Mouse (Mus musculus): ENCODE measurements around the gene Enox1. TPM values are rescaled to one million over a fixed set of nuclear protein-coding genes. Genes with fewer than 3 reads are reported as not detected.

Gene Enox1
- total and polyA plus RNA-seq, 3 experiments, result not detected

DNA sequence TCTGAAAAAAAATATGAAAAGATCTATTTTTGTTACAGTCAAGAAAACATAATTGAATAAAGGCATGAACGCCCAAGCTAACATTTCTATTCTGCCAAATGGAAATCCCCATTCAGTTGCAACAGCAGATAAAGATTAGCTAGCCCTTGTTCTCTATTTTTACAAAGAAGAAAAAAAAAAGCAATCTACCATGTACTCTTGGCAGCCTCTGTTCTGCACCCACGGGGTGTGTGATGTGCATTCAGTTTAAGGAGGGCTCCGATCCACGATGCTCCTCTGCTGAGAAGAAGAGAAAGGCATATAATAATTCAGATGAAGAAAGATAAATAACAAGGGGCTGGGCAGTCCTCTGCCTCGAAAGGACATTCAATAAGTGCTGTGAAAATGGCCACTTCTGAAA, 403.2 kb downstream of the Enox1 start:
- dilution Hi-C loops (cut with MboI; ENCODE audit: extremely low pct_ligation_motif_present, extremely low pct_unique_long_range_greater_than_20kb, low sequenced_read_pairs), result no loop called here
- H3K27me3 ChIP-seq (replicated peaks), result no peaks in the 10 kb centered on the region
- H3K9me3 ChIP-seq (replicated peaks; ENCODE audit: low read length), result peaks cover 67% of the 10 kb centered on the region
- no peaks in the 10 kb centered on the region for H3K36me3 ChIP-seq (replicated peaks in 1 of 2; ENCODE audit: control insufficient read depth in 1 of 2, insufficient read depth in 1 of 2, low read length in 1 of 2)
- in situ Hi-C loops (cut with MboI; ENCODE audit: low pct_ligation_motif_present, low pct_unique_long_range_greater_than_20kb, low sequenced_read_pairs), result no loop called here
- no peak overlapping the region for H3K27ac ChIP-seq (ENCODE audit: insufficient read depth, low read depth)
- no peak overlapping the region for H3K4me3 ChIP-seq (replicated peaks in 1 of 3; ENCODE audit: low read depth in 2 of 3, low read length in 2 of 3, poor library complexity in 1 of 3)
- no peak overlapping the region for H3K4me2 ChIP-seq (ENCODE audit: insufficient read depth, low read depth, poor library complexity, severe bottlenecking)
- H3K79me2 ChIP-seq (replicated peaks; ENCODE audit: control insufficient read depth, extremely low read depth, insufficient read depth, poor library complexity, severe bottlenecking), result no peaks in the 10 kb centered on the region
- H3K4me1 ChIP-seq (ENCODE audit: control insufficient read depth in 1 of 2, insufficient read depth in 2 of 2), result no peaks in the 10 kb centered on the region
- no peak overlapping the region for H3K9ac ChIP-seq (ENCODE audit: insufficient read depth, low read depth)
- DNase-seq (ENCODE audit: extremely low read depth), result no peak
- no peak for TF ChIP-seq MAFK (IDR thresholded peaks at IDR 0.05; ENCODE audit: insufficient replicate concordance, low read length)
- TF ChIP-seq MAZ (IDR thresholded peaks at IDR 0.05; ENCODE audit: low read depth, low read length), result no peak
- TF ChIP-seq USF1 (IDR thresholded peaks at IDR 0.05; ENCODE audit: low read depth, low read length), result no peak
- no peak for TF ChIP-seq MAX (IDR thresholded peaks at IDR 0.05; ENCODE audit: low read length)
- no peak for TF ChIP-seq KAT2A (IDR thresholded peaks at IDR 0.05; ENCODE audit: insufficient replicate concordance, low read length)
- TF ChIP-seq SIN3A (IDR thresholded peaks at IDR 0.05; ENCODE audit: low read length), result no peak
- TF ChIP-seq TCF12 (IDR thresholded peaks at IDR 0.05; ENCODE audit: low read depth, low read length), result no peak
- no peak for TF ChIP-seq MYC (IDR thresholded peaks at IDR 0.05; ENCODE audit: low read depth, low read length)
- TF ChIP-seq MEF2A (IDR thresholded peaks at IDR 0.05; ENCODE audit: borderline replicate concordance, low read depth, low read length), result no peak
- TF ChIP-seq ELF1 (IDR thresholded peaks at IDR 0.05; ENCODE audit: low read depth, low read length), result no peak

DNA sequence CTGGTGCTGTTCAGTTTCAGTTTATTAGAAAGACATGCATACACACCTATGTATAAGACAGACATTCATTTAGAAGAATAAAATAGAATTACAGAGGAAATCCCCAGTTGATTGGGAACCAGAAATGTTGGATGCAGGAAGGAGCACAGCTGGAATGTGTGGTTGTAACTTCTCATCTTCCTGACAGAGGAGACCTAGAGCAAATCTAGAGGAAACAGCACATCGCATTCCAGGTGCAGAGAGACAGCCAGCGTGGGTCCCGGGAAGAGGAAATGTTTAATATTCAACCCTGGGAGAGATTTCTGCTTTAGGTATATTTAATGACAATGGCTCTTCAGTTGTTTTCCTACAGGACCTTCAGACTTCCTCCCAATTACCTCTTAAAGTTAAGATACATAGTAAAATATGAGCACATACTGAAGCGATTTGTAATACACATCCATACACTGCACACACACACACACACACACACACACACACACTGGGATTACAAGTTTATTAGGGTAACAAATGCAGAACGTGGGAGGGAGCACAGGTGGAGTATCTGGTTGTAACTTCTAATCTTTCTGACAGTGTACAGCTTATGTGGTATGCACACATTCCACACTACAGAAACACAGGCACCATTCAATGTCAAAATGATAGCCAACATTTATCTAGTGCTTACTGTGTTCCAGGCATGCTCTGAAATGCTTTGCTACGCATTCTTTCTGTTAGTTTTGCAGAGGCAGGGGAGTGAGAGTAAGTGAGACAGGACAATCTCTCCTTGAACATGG, 405.4 kb downstream of the Enox1 start:
- Histone ChIP-seq H3K27ac (ENCODE audit: insufficient read depth, low read depth) (no peak overlapping the region), H3K4me3 (replicated peaks in 1 of 3; ENCODE audit: low read depth in 2 of 3, low read length in 2 of 3, poor library complexity in 1 of 3) (no peak overlapping the region), H3K9me3 (replicated peaks; ENCODE audit: low read length) (peaks cover 76% of the 10 kb centered on the region), H3K27me3 (replicated peaks) (no peaks in the 10 kb centered on the region), H3K79me2 (replicated peaks; ENCODE audit: control insufficient read depth, extremely low read depth, insufficient read depth, poor library complexity, severe bottlenecking) (no peaks in the 10 kb centered on the region), H3K9ac (ENCODE audit: insufficient read depth, low read depth) (no peak overlapping the region), H3K36me3 (replicated peaks in 1 of 2; ENCODE audit: control insufficient read depth in 1 of 2, insufficient read depth in 1 of 2, low read length in 1 of 2) (no peaks in the 10 kb centered on the region), H3K4me1 (ENCODE audit: control insufficient read depth in 1 of 2, insufficient read depth in 2 of 2) (no peaks in the 10 kb centered on the region), H3K4me2 (ENCODE audit: insufficient read depth, low read depth, poor library complexity, severe bottlenecking) (no peak overlapping the region)
- dilution Hi-C loops (cut with MboI; ENCODE audit: extremely low pct_ligation_motif_present, extremely low pct_unique_long_range_greater_than_20kb, low sequenced_read_pairs) (no loop called here), in situ Hi-C loops (cut with MboI; ENCODE audit: low pct_ligation_motif_present, low pct_unique_long_range_greater_than_20kb, low sequenced_read_pairs) (no loop called here)
- no peak for DNase-seq (ENCODE audit: extremely low read depth)
- TF ChIP-seq MAFK (IDR thresholded peaks at IDR 0.05; ENCODE audit: insufficient replicate concordance, low read length), result no peak
- no peak for TF ChIP-seq ZMIZ1 (IDR thresholded peaks at IDR 0.05; ENCODE audit: low read depth, low read length)
- no peak for TF ChIP-seq ETS1 (conservative IDR thresholded peaks at IDR 0.05; ENCODE audit: low read depth, low read length)
- no peak for TF ChIP-seq CTCF (conservative IDR thresholded peaks at IDR 0.05 in 1 of 2, IDR thresholded peaks at IDR 0.05 in 1 of 2; ENCODE audit: low read depth in 2 of 2, low read length in 2 of 2)
- TF ChIP-seq CHD1 (IDR thresholded peaks at IDR 0.05; ENCODE audit: low read depth, low read length), result no peak
- no peak for TF ChIP-seq EP300 (IDR thresholded peaks at IDR 0.05; ENCODE audit: low read length)
- no peak for TF ChIP-seq RAD21 (IDR thresholded peaks at IDR 0.05; ENCODE audit: low read depth, low read length)
- no peak for TF ChIP-seq MYC (IDR thresholded peaks at IDR 0.05; ENCODE audit: low read depth, low read length)
- TF ChIP-seq IRF4 (IDR thresholded peaks at IDR 0.05; ENCODE audit: low read depth, low read length), result no peak
- no peak for TF ChIP-seq TBP (conservative IDR thresholded peaks at IDR 0.05; ENCODE audit: low read depth, low read length)
- no peak for TF ChIP-seq ELF1 (IDR thresholded peaks at IDR 0.05; ENCODE audit: low read depth, low read length)
- TF ChIP-seq MAZ (IDR thresholded peaks at IDR 0.05; ENCODE audit: low read depth, low read length), result no peak
- TF ChIP-seq SIN3A (IDR thresholded peaks at IDR 0.05; ENCODE audit: low read length), result no peak
- no peak for TF ChIP-seq HCFC1 (IDR thresholded peaks at IDR 0.05; ENCODE audit: low read depth, low read length)
